Mouse (Mus musculus) common myeloid progenitor, adult 5-6 weeks (primary cell): ENCODE results near the gene Malsu1. TPM values are rescaled to one million over a fixed set of nuclear protein-coding genes. Genes with fewer than 3 reads are reported as not detected.

ENCODE experiments used
- ATAC-seq: replicated peaks from 2 replicates; pipeline ENCODE4 v1.8.0; 2016; ENCODE audit warnings: low read depth, mild to moderate bottlenecking, moderate TSS enrichment, inconsistent platforms; ENCODE audit not compliant: poor library complexity, severe bottlenecking
- total RNA-seq: library from RNA; stranded (forward); fragments of 200-1000, 187-1606 nt; gene quantifications from 2 replicates; pipeline ENCODE4 v1.2.3, GENCODE M21; 2017

Gene Malsu1
- total RNA-seq, result 12.5 and 48.2 TPM in 2 replicates

GRCm38 (mm10) chr6:49073304-49074116 lies at the start of gene Malsu1:
Gene Malsu1, plus strand, starts transcription at chr6:49073795.
- peak; percentile 97 for ATAC-seq

DNA sequence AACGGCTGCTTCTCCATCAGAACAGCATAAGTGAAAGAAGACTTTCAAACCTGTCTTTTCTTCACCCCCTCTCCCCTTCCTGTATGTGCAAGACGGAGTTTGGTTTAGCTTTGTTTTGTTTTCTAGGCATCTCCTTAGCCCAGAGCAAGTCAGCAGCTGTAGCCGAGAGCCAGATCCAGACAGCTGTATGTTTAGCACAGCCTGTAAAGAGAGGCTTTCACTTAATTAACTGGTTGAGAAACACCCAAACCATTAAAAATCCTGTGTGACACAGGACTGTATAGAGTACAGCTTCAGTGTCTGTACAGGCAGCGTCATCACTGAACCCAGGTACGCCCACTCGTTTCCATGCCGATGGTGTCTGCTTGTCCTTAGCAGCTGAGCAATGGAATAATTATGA lies 48.3 kb upstream of the Malsu1 start:
- ATAC-seq, result no peak

DNA sequence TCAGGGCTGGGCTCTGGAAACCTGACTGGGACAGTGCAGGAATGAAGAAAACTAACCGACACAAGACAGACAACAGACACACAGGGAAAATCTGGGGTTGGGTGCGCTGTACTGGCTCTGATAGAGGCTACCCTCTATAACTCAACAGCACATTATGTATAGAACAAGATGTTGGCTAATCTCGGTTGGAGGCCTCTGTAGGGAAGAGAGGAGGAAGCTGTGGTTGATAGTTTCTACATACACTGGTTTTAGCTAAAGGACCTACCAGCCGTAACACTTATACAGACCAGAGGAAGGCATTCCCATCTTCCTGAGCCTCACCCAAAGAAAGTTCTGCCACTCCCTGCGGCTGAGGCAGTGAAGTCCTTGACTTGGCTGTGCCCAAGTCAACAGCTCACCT lies 47.1 kb upstream of the Malsu1 start:
- ATAC-seq, result peak; percentile 77

GRCm38 (mm10) chr6:49028019-49028418 lies 45.6 kb upstream of the Malsu1 start:
- ATAC-seq, result no peak

GRCm38 (mm10) chr6:49028708-49029107 lies 44.9 kb upstream of the Malsu1 start:
- no peak for ATAC-seq

DNA sequence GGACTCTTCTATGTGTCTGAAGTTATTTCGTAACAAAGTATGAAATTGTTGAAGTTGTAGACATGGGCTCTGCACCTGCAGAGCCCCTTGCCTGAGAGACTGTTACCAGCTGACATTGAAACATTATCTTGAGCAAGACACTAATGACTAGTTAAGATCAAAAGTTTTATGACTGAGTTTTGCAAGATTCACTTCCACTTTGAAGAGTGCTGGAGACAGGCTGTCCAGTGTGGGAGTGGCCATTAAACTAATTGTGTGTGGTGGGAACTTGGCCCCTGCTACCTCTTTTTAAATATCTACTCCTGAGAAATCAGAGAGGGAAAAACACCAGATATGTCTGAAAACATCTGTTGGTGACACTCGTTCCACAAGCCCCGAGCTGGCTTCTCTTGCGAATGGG lies 42.4 kb upstream of the Malsu1 start:
- peak; percentile 60 for ATAC-seq

DNA sequence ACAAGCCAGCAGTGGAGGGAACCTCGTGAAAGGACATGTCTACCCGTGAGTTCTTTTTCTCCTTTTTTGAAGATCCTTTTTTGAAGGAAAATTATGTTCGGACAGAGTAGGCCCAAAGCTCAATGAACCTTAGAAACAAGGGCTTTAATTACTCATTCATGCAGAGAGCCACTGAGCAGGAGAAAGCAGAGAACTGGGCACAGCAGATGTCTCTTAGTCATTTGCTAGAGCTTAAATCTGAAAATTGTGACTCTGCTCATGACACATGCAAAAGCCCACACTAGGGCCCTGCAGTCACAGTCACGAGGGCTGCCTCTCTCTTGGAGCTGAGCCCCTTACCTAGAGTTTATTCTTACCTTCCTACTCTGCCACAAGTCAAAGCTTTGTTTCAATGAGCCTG lies 40.8 kb upstream of the Malsu1 start:
- ATAC-seq, result no peak

DNA sequence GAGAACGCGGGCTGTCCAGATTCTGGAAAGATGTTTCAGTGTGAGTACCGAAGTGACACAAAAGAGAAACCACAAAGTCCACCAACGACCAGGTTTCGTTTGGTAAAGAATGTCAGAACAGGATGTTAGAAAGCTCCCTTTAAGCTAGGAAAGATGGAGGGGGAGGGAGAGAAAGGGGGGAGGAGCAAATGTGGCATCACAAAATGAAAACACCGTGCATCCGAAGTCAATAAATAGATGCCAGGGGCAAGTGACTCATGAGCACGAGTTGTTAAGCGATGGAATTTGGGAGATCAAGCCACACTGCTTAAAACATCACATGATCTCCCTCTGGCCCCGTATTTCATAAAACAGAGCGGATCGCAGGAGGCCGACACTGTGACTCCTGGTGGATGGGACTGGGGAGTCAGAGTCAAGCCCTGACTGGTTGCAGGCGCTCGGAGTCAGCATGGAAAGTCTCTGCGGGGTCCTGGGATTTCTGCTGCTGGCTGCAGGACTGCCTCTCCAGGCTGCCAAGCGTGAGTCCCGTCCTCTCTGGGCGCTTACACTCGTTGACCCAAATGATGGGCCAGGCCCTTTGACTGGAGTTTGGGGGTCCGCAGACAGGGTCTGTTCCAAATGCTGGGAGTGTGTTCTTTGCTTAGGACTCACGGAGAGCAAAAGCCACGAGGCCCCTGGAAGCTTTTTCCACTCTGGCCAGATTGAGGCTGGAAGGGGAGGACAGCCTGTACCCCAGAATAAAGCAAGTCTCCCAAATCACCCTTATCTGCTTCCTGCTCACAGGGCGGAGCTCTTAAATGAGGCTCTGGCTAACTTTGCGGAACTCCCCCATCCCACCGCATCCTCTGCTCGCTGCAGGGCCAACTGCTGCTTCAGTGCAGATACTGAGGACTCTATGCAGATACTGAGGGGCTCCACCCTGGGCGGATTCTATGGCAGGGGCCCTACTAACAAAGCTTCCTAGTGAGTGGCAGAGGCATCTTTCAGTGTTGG lies 37.0 kb upstream of the Malsu1 start, which contains the start of gene Gpnmb:
Gpnmb (plus strand) TSS at position 272 of the 993 bp plus-strand sequence.
- peak; percentile 86 for ATAC-seq

DNA sequence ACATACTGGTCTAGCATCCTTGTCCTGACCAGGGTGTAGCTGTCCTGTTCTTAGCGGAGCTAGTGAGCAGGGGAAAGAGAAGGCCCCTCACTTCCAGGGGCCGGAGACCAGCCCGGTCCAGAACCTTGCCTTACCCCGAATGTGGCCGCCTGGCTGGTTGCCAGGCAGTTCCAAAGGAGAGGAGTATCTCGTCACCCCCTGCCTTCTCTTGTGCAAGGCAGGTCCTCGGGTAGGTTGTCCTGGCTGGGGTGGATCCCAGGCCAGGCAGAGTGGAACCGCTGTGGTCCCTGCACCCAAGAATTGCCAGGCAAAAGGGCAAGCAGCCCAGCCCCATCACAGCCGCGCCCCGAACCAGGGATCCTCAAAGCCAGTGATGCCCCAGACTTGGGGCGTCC lies 36.3 kb upstream of the Malsu1 start:
- ATAC-seq, result no peak

GRCm38 (mm10) chr6:49039470-49040180 lies 34.0 kb upstream of the Malsu1 start:
- ATAC-seq, result peak; percentile 79

DNA sequence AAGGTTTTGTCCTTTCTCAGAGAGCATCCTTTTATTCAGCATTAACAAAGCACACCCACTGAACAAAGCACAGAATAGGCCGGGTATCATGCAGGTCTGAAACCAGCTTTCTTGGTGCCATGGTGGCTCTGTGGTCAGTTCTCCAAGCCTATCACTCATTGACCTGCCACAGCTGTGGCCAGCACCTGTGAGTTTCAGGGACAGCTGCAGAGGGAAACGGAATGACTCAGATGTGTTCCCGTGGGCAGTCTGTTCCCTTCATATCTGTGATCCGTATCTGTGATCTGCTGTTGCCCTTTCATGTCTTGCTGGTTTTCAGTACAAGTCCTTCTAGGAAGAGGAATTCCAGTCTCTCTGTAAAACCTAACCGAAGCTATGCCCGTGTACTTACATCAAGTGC lies 27.1 kb upstream of the Malsu1 start:
- no peak for ATAC-seq

GRCm38 (mm10) chr6:49046976-49047375 lies 26.6 kb upstream of the Malsu1 start:
- no peak for ATAC-seq

DNA sequence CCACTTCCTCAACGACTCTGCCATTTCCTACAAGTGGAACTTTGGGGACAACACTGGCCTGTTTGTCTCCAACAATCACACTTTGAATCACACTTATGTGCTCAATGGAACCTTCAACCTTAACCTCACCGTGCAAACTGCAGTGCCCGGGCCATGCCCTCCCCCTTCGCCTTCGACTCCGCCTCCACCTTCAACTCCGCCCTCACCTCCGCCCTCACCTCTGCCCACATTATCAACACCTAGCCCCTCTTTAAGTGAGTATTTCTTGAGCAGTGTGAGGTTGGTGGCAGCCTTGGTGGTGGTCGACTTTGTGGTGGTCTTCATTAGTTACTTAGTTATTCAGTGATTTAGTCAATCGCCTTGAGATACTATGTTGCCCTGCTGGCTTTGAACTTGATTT lies 25.7 kb upstream of the Malsu1 start:
- ATAC-seq, result no peak

GRCm38 (mm10) chr6:49048395-49048794 lies 25.2 kb upstream of the Malsu1 start:
- ATAC-seq, result no peak

GRCm38 (mm10) chr6:49050677-49051410 lies 22.8 kb upstream of the Malsu1 start:
- ATAC-seq, result peak; percentile 86

GRCm38 (mm10) chr6:49052191-49052590 lies 21.4 kb upstream of the Malsu1 start:
- no peak for ATAC-seq

DNA sequence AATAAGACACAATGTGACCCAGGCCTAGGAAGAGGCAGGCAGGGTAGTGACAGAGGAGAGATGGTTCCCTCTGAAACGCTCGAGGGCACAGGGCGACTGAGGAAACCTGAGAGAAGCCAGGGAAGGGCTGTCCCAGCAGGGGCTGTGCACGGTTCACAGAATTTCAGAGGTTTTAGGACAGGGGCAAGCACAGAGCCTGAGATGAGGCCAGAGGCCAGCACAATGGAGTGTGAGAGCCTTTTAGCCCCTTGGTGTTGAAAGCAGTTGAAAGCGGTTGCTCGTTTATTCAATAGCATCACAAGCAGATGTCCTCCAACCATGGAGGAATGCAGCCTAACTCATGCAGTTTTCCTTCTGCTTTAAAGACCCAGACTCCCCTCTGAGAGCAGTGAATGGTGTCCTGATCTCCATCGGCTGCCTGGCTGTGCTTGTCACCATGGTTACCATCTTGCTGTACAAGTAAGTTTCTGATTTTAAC lies 18.3 kb upstream of the Malsu1 start:
- no peak for ATAC-seq

DNA sequence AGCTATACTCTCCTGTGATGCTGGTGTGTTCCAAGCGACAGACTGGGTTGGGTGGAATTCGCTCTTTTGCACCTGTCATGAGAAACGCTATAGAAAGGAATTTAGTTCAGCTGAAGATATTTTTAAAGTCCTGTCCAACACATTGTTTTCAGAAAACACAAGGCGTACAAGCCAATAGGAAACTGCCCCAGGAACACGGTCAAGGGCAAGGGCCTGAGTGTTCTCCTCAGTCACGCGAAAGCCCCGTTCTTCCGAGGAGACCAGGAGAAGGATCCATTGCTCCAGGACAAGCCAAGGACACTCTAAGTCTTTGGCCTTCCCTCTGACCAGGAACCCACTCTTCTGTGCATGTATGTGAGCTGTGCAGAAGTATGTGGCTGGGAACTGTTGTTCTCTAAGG lies 17.6 kb upstream of the Malsu1 start:
- ATAC-seq, result no peak
